13 mouse cellular contexts compared by ENCODE assay signal in the genomic region with DNA sequence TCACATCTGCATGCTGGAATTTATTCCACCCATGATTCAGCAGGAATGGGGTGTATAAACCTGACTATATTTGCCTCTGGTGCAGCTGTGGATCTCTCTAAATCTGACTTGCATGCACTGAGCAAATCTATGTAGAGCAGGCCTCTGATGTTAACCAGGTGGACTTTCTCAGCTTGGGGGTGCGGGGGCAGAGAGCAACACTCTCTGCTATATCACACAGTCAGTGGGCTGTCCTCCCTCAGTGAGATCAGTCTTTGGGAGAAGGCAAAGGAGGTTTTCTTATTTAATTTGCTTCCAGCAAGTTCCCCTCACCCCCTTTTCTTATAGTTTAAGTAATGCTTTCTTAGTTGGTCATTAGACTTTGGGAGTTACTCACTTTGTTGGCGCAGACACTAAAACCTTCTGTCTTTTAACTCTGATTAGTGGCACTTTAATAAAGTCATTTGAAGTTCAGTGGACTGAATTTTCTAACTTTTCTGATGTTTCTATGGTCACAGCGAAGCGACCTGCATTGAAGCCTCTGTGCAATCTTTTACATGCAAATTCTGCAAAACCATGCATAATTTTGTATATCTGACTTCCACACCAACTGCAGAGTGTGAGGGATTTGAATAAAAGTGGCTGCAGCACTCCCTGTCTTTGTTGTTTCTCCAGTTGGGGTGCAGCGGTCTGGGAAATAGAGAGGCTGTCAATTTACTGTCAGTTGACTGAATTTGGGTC. TPM values are rescaled to one million over a fixed set of nuclear protein-coding genes. Genes with fewer than 3 reads are reported as not detected.
DNase-seq lines count a peak whose midpoint lies in the region; ATAC-seq lines count a peak whose summit lies in the region.
"Had no signal": no experiment of that assay in that cellular context is flagged by ENCODE, and none has a peak within 500 bp of the region (broad histone marks: within the 10 kb centered on the region; RNA-seq: fewer than 3 reads in every experiment).

No protein-coding gene starts in this region.

- H3K36me3 ChIP-seq in midbrain, embryonic 11.5 days (ENCODE audit: control insufficient read depth, insufficient read depth, low read length), result no peaks in the 10 kb centered on the region

- peak; percentile 38; the same call in 1 of the 2 replicates for ATAC-seq in frontal cortex, adult (ENCODE audit: low TSS enrichment)
- peak; percentile 54 for ATAC-seq in midbrain, embryonic 11.5 days (ENCODE audit: low FRiP score)
- no peak for ATAC-seq in monocyte, adult 5-6 weeks (replicated peaks; ENCODE audit: insufficient number of reproducible peaks, low FRiP score, low TSS enrichment, poor library complexity, severe bottlenecking)

- H3K9me3 ChIP-seq in midbrain, embryonic 11.5 days (ENCODE audit: control insufficient read depth, low read length), result no peaks in the 10 kb centered on the region

- H3K4me1 ChIP-seq in midbrain, embryonic 11.5 days (ENCODE audit: control insufficient read depth, insufficient read depth, low read length), result peaks cover 28% of the 10 kb centered on the region

- H3K4me2 ChIP-seq in midbrain, embryonic 11.5 days, result peak overlapping the region; percentile 6; the same call in 1 of the 2 replicates

- WGBS in midbrain, embryonic 11.5 days, result 26% methylated on average over 5 of the region's 5 CpGs

- no peak for DNase-seq in frontal cortex, postnatal 36 days (ENCODE audit: low spot score in 2 of 2)
- DNase-seq in retina, postnatal 1 day, result peak; percentile 15
- no peak for DNase-seq in retina, embryonic 14.5 days (ENCODE audit: low spot score)
- peak; percentile 86 for DNase-seq in midbrain, embryonic 11.5 days (ENCODE audit: low spot score, missing footprints)
- no peak for DNase-seq in c-Kit-positive CD71-positive TER-119-positive erythroid progenitor cells, embryonic 14.5 days (ENCODE audit: low spot score)
- no peak for DNase-seq in right cerebral cortex, adult 18-20 months
- DNase-seq: adrenal gland, postnatal 25 days; cerebellum, adult 11-12 months; gastrocnemius, postnatal 25 days; lung, postnatal 36 days had no signal

- H3K27me3 ChIP-seq in midbrain, embryonic 11.5 days (ENCODE audit: control insufficient read depth, insufficient read depth, low read length), result no peaks in the 10 kb centered on the region

- H3K27ac ChIP-seq in midbrain, embryonic 11.5 days (ENCODE audit: low read depth, low read length), result peak overlapping the region; percentile 56

- H3K4me3 ChIP-seq in midbrain, embryonic 11.5 days (ENCODE audit: low read depth, low read length), result no peak overlapping the region

- H3K9ac ChIP-seq in midbrain, embryonic 11.5 days (ENCODE audit: low read length), result no peak overlapping the region

RNA-seq across cellular contexts. Expression of a gene that starts 26.2 kb away (rescaled TPM):
- polyA plus RNA-seq in midbrain, embryonic 11.5 days (2014; fragmentation: Nextera tagmentation; extraction: Ambion mirVana), result 9.3 and 10.3 TPM in 2 replicates
- total RNA-seq in monocyte, adult 5-6 weeks (2017), result not detected in 3 replicates
- total RNA-seq: MEL had no signal

Comparison
In these comparisons a context has a peak if more than half of its experiments do, and no peak if none do; other contexts are left out.
1. DNase-seq: peak in retina, postnatal 1 day (single experiment) and midbrain, embryonic 11.5 days (single experiment); none in frontal cortex, postnatal 36 days (0 of 2), retina, embryonic 14.5 days (single experiment), c-Kit-positive CD71-positive TER-119-positive erythroid progenitor cells, embryonic 14.5 days (single experiment) and right cerebral cortex, adult 18-20 months (single experiment).